Mouse (Mus musculus) olfactory bulb, adult 2 months (tissue): ENCODE data around the gene Selplg. TPM values are rescaled to one million over a fixed set of nuclear protein-coding genes. Genes with fewer than 3 reads are reported as not detected.
A peak's percentile ranks its signal among the peaks of the same experiment; 100 is the strongest.

Experiments used
- H3K27ac ChIP-seq: fragments of 200-500 bp; 2 replicates; pipeline ENCODE4 v1.5.1; 2012; ENCODE audit warnings: low read depth, low read length; ENCODE audit not compliant: insufficient read depth
- H3K4me1 ChIP-seq: fragments of 200-500 bp; 2 replicates; pipeline ENCODE4 v1.6.1; 2012; ENCODE audit warnings: low read length; ENCODE audit not compliant: control insufficient read depth, insufficient read depth
- H3K4me3 ChIP-seq: fragments of 200-500 bp; 2 replicates; pipeline ENCODE4 v1.5.1; 2012; ENCODE audit warnings: mild to moderate bottlenecking, low read depth, low read length, moderate library complexity; ENCODE audit not compliant: insufficient read depth
- CTCF ChIP-seq: fragments of 200-500 bp; IDR thresholded peaks from 2 replicates; pipeline ENCODE4 v1.5.1; 2012; ENCODE audit warnings: low read depth, mild to moderate bottlenecking, low read length, moderate library complexity; ENCODE audit not compliant: insufficient read depth
- POLR2A ChIP-seq: fragments of 200-500 bp; IDR thresholded peaks from 2 replicates; pipeline ENCODE4 v1.6.1; 2012; ENCODE audit warnings: mild to moderate bottlenecking, low read depth, low read length, moderate library complexity; ENCODE audit not compliant: insufficient read depth
- WGBS: fragments of 180-500 bp; shearing (Covaris S2); methylation state at CpG from one replicate; pipeline ENCODE4 v1.1.7; 2018; 5-methylcytosine and 5-hydroxymethylcytosine counted together
- polyA plus RNA-seq: library from polyadenylated mRNA; stranded (reverse); fragments of >200 nt; gene quantifications from 2 replicates; pipeline ENCODE4 v1.2.4, GENCODE M21; 2012; ENCODE audit warnings: low replicate concordance; ENCODE audit not compliant: missing spikeins, insufficient read depth, insufficient read length

Selplg gene
- polyA plus RNA-seq, 1 experiment: not detected

DNA sequence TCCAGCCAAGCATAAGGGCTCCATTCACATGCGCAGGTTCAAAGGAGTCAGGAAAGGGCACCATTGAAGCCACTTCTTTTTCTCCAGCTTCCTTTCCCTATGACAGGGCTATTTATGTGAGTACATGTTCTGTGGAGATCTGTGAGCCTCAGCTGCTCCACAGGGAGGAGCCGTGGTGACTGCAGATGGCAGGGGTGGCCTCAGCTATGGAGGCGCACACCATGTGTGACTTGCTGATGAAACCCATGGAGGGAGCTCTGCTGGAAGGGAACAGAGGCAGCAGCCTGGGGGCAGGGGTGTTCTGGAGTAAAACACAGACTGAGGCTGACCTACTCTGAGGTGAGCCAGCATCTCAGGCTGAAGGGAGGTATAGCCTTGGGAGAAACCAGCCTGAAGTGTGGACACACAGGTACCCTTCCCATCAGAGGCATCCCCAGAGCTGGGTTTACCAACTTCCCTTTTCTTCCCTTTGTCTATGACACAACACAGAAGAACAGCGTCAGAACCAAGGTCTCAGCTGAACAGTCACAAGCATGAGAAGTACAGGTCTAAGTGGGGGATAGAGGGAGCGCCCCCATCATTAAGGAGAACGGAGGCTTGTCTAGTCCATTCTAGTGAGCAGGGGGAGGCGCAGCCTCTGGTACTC lies 39.6 kb upstream of the Selplg start:
- Histone ChIP-seq H3K27ac (peak overlapping the region; percentile 78), H3K4me1 (peaks cover 64% of the 10 kb centered on the region), H3K4me3 (no peak overlapping the region)
- 54% methylated on average over 7 of the region's 7 CpGs for WGBS
- TF ChIP-seq CTCF: 0 out of 2 replicates have a peak, but pooled peaks have one; percentile 15
- no peak for TF ChIP-seq POLR2A

DNA sequence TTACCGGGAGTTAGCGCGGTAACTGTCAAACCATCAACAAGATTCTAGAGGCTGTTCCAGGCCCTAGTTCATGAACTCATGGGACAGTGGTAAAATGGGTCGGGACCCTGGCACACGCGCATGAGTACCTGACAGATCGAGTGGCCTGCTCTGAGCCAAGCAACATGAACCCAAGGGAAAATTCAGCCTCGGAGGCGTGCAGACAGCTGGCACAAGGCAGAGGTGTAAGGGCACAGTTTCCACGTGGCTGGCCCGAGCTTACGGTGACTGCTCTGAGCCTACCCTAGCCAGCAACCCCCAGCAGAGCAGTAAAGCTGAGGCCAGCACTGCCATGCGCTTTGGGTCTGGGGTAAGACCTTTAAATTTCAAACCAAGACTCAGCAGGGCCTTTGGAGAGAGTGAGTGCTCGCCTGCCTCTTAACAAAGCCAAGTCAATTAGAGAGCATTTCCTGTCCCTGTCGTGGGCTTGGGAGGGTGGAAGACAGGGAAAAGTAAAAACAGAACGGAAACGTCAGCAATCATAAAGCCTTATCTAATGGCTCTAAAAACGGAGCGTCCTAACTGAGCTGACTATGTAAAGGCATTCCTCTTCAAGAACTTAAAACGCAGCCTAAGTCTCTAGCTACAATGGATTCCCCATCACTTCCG lies 38.1 kb upstream of the Selplg start:
- H3K4me1 ChIP-seq: peaks cover 55% of the 10 kb centered on the region
- TF ChIP-seq CTCF: no peak
- no peak for TF ChIP-seq POLR2A
- no peak overlapping the region for H3K27ac ChIP-seq
- H3K4me3 ChIP-seq: no peak overlapping the region
- WGBS: 58% methylated on average over 21 of the region's 21 CpGs

DNA sequence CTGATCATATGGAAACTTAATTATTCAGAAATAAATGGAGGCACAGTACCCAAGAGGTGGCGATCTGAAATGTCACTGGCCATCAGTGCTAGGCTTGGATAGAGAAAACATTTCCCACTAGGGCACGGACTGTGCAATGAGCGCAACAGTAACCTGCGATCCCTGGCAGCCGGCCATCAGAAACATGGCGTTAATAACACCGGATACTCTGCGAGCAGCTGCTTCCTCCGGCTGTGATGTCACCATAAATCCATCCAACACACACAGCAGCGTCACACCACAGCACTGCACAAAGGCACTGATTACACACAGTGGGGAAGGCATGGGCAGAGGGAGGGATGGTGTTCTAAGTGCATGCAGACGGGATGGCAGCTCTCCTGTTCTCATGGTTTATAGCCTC lies 36.7 kb upstream of the Selplg start:
- TF ChIP-seq POLR2A (no peak), CTCF (no peak)
- Histone ChIP-seq H3K4me3 (no peak overlapping the region), H3K27ac (no peak overlapping the region), H3K4me1 (peaks cover 47% of the 10 kb centered on the region)
- WGBS: 54% methylated on average over 11 of the region's 11 CpGs

DNA sequence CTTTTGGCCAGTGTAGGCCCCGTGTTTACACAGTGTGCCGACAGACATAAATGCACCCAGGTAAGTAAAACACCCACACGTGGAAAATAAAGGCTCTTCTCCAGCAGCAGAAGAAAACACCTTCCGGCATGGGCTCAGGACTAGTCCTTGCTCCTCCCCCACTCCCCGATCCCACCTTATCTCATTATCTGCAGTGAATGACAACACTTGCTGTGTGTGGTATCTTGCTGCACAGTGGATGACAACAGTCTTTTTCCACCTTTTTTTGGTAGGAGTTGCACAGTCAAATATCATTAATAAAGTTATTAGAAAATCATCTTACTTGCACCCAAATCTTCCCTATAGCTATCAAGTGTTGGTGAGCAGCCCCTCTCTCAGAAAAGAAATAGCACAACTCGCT lies 32.5 kb upstream of the Selplg start:
- Histone ChIP-seq H3K4me3 (no peak overlapping the region), H3K4me1 (peaks cover 11% of the 10 kb centered on the region), H3K27ac (no peak overlapping the region)
- TF ChIP-seq CTCF (no peak), POLR2A (no peak)
- 93% methylated on average over 6 of the region's 6 CpGs for WGBS

DNA sequence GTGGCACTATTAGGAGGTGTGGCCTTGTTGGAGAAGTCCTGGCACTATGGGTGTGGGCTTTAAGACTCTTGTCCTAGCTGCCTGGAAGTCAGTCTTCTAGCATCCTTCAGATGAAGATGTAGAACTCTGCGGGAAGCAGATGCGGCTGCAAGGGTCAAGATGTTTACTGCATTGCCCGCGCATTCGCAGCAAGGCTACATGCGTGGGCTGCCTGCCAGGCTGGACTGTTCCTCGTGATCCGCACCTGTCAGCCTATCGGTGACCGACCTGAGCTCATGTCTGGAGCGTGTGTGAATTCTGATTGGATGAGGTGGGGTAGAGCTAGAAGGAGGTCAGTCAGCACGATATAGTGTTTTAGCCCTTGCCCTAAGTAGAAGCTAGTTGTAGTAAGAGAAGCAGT lies 31.6 kb upstream of the Selplg start:
- no peak overlapping the region for H3K4me3 ChIP-seq
- peaks cover 7% of the 10 kb centered on the region for H3K4me1 ChIP-seq
- 96% methylated on average over 12 of the region's 12 CpGs for WGBS
- TF ChIP-seq POLR2A (no peak), CTCF (no peak)
- H3K27ac ChIP-seq: no peak overlapping the region

DNA sequence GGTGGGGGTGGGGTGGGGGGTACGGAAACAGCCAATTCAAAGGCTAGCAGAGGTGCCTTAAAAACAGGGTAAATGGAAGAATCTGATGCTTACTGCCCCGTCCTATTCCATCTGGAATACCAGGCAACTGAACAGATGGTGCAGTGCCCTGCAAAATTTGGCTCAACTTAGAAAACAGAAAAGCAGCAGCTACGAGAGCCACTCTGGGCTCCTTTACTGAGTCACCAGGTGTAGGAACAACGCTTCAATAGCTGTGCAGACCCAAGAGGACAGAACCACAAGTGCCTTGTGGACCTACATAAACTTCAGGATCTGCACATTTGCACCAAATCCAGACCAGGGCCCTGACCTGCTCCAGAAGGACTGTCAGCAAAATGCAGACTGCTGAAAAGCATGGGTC lies 30.0 kb upstream of the Selplg start:
- H3K4me1 ChIP-seq: peaks cover 8% of the 10 kb centered on the region
- H3K27ac ChIP-seq: no peak overlapping the region
- H3K4me3 ChIP-seq: no peak overlapping the region
- TF ChIP-seq POLR2A: no peak
- no peak for TF ChIP-seq CTCF
- 91% methylated on average over 4 of the region's 4 CpGs for WGBS

DNA sequence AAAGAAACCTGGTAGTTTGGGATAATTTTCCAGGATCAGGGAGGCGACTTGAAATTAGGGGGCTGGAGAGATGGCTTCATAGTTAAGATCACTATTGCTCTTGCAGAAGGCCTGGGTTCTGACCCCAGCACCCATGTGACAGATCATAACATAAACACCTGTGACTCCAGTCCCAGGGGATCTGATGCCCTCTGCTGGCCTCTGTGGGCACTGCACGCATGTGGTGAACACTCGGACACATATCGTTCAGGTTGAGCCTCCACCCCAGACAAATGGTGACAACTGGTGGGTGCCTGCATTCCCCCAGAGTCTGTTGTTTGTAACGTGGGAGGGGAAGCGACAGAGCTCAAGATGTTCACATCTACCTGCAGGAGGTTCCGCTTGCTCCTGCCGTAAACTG lies 28.9 kb upstream of the Selplg start:
- WGBS: 94% methylated on average over 8 of the region's 8 CpGs
- Histone ChIP-seq H3K4me1 (peaks cover 10% of the 10 kb centered on the region), H3K4me3 (no peak overlapping the region), H3K27ac (no peak overlapping the region)
- TF ChIP-seq POLR2A (no peak), CTCF (peak; percentile 26; the same call in 1 of the 2 replicates)

DNA sequence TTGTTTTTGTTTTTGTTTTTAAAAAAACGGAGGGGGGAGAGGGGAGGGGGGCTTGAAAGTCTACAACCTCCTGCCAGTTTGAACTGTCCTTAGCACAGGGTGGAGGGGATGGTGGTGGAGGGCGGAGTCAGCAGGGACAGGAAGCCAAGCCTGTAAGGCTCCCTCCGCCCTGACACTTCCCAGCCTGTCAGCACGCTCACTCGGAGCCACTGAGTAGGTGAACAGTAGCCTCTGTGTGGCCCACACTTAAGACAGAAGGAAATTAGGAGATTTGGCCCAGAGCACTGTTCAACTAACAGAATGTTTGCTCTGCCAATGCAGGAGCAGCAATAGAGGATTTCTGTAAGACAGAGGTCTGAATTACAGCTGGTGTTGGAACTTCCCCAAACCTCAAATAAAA lies 26.5 kb upstream of the Selplg start:
- Histone ChIP-seq H3K4me1 (peaks cover 24% of the 10 kb centered on the region), H3K27ac (no peak overlapping the region), H3K4me3 (no peak overlapping the region)
- no peak for TF ChIP-seq POLR2A
- no peak for TF ChIP-seq CTCF
- 56% methylated on average over 5 of the region's 5 CpGs for WGBS

DNA sequence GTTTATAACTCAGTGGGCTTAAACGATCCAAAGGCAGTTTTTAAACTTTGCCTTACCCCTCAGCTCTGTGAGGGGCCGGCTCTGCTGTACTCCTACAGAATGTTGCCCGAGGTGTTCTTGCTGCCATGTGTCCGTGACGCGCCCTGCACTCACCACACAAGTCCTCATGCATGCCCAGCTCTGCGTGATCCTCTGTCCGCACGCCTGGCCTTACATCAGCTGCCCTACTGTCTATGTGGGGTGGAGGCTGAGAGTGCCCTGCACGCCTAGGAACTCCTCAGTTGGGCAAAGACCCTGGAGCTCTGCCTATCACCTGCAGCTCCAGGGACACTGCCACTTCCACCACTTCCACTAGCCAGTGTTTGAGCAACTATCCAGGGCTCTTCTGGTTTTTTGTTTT lies 26.1 kb upstream of the Selplg start:
- 82% methylated on average over 10 of the region's 10 CpGs for WGBS
- no peak overlapping the region for H3K27ac ChIP-seq
- H3K4me3 ChIP-seq: no peak overlapping the region
- TF ChIP-seq CTCF: no peak
- TF ChIP-seq POLR2A: no peak
- H3K4me1 ChIP-seq: peaks cover 24% of the 10 kb centered on the region

DNA sequence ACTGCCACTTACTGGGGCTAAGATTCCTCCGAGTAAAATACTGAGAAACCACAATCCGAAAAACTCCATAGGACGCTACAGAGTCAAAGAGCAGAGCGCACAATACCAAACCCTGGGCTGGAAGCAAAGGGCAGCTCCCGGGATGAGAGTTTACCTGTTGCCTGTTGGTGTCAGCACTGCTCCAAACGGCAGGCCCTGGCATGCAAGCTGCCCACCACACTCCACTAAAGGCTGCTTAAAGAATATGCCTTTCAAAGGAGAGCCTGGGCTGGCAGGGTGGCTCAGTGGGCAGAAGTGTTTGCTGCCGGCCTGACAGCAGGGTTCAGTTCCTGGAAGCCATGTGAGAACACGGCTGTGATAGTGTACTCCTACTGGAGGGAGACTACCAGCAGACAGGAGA lies 25.2 kb upstream of the Selplg start:
- Histone ChIP-seq H3K4me1 (peaks cover 24% of the 10 kb centered on the region), H3K4me3 (no peak overlapping the region), H3K27ac (no peak overlapping the region)
- TF ChIP-seq POLR2A: no peak
- no peak for TF ChIP-seq CTCF
- 69% methylated on average over 8 of the region's 8 CpGs for WGBS
